Mouse (Mus musculus) thymus, adult 2 months (tissue): ENCODE measurements around the gene Gpr137b. TPM values are rescaled to one million over a fixed set of nuclear protein-coding genes. Genes with fewer than 3 reads are reported as not detected.
"Not testable (repeated sequence)": the region's sequence is repeated elsewhere in the genome, so short reads cannot be mapped to it uniquely, and the experiment has no call there.

Source experiments
- DNase-seq: peaks from one replicate; pipeline ENCODE4 v3.0.0; 2021
- H3K27ac ChIP-seq: fragments of 200-500 bp; 2 replicates; pipeline ENCODE4 v1.5.1; 2012; ENCODE audit warnings: low read length, control low read depth; ENCODE audit not compliant: control insufficient read depth, insufficient read depth
- H3K27me3 ChIP-seq: fragments of 200-500 bp; 2 replicates; pipeline ENCODE4 v1.6.1; 2012; ENCODE audit warnings: mild to moderate bottlenecking, low read length, moderate library complexity, mixed read lengths; ENCODE audit not compliant: control insufficient read depth, insufficient read depth
- H3K36me3 ChIP-seq: fragments of 200-500 bp; 2 replicates; pipeline ENCODE4 v1.6.1; 2012; ENCODE audit warnings: mild to moderate bottlenecking, low read length, moderate library complexity; ENCODE audit not compliant: control insufficient read depth, insufficient read depth
- H3K4me1 ChIP-seq: fragments of 200-500 bp; replicated peaks from 2 replicates; pipeline ENCODE4 v1.6.1; 2012; ENCODE audit warnings: low read length; ENCODE audit not compliant: control insufficient read depth, insufficient read depth
- H3K4me3 ChIP-seq: fragments of 200-500 bp; 2 replicates; pipeline ENCODE4 v1.5.1; 2012; ENCODE audit warnings: mild to moderate bottlenecking, low read length, control low read depth, moderate library complexity; ENCODE audit not compliant: control insufficient read depth, insufficient read depth
- CTCF ChIP-seq: fragments of 200-500 bp; IDR thresholded peaks from 2 replicates; pipeline ENCODE4 v1.5.1; 2012; ENCODE audit warnings: mild to moderate bottlenecking, control low read depth, low read length, moderate library complexity, borderline replicate concordance; ENCODE audit not compliant: control insufficient read depth, poor library complexity, insufficient read depth; ENCODE audit errors: extremely low read depth
- POLR2A ChIP-seq: fragments of 200-500 bp; IDR thresholded peaks from 2 replicates; pipeline ENCODE4 v1.6.1; 2012; ENCODE audit warnings: mild to moderate bottlenecking, low read length, control low read depth, moderate library complexity; ENCODE audit not compliant: control insufficient read depth, poor library complexity, insufficient read depth; ENCODE audit errors: extremely low read depth
- WGBS: fragments of 180-500 bp; shearing (Covaris S2); methylation state at CpG from one replicate; pipeline ENCODE4 v1.1.7; 2018; 5-methylcytosine and 5-hydroxymethylcytosine counted together
- polyA plus RNA-seq: library from polyadenylated mRNA; depleted of rRNA; stranded (reverse); fragments of >200 nt; gene quantifications from 2 replicates; pipeline ENCODE4 v1.2.3, GENCODE M21; 2012

Gene Gpr137b
- polyA plus RNA-seq, 1 experiment: 37.0 TPM

DNA sequence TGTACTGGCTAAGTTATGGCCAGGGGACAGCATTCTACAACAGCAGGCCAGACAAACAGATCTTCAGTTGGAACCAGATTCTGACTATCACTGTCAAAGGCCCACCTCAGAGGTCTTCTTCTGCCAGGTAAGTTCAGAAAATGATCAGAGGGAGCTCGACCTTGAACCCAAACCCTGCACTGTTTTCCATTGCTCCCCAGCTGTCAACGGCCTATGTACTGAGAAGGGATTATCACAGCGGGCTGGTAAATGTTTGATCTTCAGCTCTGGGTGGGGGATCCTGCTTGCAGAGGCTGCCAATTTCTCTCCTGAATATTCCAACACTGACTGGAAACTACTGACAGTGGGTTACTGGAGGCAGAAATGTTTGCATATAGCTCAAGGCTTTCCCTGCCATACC lies 20.4 kb upstream of the Gpr137b start:
- Histone ChIP-seq H3K36me3 (no peaks in the 10 kb centered on the region), H3K4me3 (no peak overlapping the region), H3K27me3 (no peaks in the 10 kb centered on the region), H3K27ac (no peak overlapping the region), H3K4me1 (no peaks in the 10 kb centered on the region)
- no peak for DNase-seq
- WGBS: 85% methylated on average over 3 of the region's 3 CpGs
- TF ChIP-seq POLR2A (no peak), CTCF (no peak)

DNA sequence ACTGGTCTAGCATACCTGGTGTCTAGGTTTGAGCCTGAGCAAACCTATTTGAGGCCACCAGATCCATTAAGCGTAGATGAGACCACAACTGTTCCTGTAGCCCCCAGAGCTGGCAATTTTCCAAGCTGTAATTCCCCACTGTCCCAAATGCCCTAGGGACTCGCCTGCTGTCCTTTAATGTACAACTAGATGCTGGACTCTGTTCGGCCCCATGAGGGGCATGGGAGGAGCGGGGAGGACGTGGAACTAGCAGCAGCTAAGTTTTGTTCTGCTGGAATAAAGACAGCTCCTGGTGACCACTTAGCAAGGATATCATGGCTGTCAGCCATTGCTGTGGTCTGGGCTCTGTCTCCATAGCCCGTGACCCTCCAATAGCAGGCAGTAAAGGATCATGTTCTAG lies 11.7 kb upstream of the Gpr137b start:
- H3K4me1 ChIP-seq, H3K4me3 ChIP-seq, DNase-seq, H3K27me3 ChIP-seq, H3K36me3 ChIP-seq, H3K27ac ChIP-seq: not testable (repeated sequence)
- no CpG with 5 or more reads among the region's 6 CpGs for WGBS

DNA sequence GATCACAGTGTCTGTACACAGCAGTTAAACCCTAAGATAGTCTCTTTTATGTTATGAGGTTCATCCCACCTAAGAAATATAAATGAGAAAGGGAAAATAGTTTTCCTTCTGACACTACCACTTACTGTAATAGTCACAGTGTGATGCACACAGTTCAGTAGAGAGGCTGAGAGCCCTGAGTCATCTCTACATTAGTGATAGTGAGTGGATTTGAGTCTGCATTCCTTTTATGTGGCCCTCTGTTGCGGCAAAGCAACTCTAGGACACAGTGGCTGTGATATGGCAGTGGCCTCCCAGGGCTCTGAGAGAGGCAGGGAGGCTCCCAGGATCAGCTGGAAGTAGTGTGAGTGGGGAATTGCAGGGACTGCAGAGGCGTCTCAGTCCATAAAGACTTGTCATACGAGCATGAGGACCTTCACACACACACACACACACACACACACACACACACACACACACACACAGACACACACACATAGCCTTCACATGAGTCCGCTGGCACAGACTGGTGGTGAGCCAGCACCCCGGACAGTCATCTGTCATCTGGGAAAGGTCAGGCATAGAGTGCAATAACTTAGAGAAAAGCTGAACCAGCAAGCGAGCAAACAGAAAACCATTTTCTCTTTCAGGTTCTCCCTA lies 10.8 kb upstream of the Gpr137b start:
- 85% methylated on average over 6 of the region's 6 CpGs for WGBS
- not testable (repeated sequence) for H3K4me3 ChIP-seq, H3K4me1 ChIP-seq, H3K36me3 ChIP-seq, H3K27me3 ChIP-seq, H3K27ac ChIP-seq, DNase-seq

GRCm38 (mm10) chr13:13403839-13404238 lies 10.0 kb upstream of the Gpr137b start:
- H3K27ac ChIP-seq, H3K27me3 ChIP-seq, DNase-seq, H3K36me3 ChIP-seq, H3K4me1 ChIP-seq, H3K4me3 ChIP-seq: not testable (repeated sequence)
- 76% methylated on average over 6 of the region's 6 CpGs for WGBS

DNA sequence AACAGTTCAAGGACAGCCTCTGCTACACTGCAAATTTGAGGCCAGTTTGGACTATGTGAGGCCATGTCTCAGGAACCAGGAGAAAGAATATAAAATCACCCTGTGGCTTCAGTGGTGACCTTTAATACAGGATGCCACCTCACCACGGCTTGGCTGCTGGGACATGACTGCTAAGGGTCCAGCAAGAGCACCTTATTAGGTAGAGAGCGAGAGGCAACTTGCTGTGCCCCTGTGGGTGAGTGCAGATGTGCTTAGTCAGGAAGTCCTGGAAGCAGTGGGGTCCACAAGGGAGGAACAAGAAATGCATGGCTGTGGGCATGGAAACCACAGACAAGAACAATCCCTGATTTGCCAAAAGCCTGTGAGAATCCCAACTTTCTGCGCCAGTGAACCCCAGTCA lies 9.6 kb upstream of the Gpr137b start:
- DNase-seq, H3K27me3 ChIP-seq, H3K27ac ChIP-seq, H3K4me3 ChIP-seq, H3K36me3 ChIP-seq, H3K4me1 ChIP-seq: not testable (repeated sequence)
- WGBS: 70% methylated on average over 3 of the region's 3 CpGs

- H3K27me3 ChIP-seq, H3K36me3 ChIP-seq, H3K27ac ChIP-seq, DNase-seq, H3K4me1 ChIP-seq, H3K4me3 ChIP-seq: not testable (repeated sequence)
- 92% methylated on average over 5 of the region's 5 CpGs for WGBS
Observed at GRCm38 (mm10) chr13:13402818-13403217, 9.0 kb upstream of the Gpr137b start.

DNA sequence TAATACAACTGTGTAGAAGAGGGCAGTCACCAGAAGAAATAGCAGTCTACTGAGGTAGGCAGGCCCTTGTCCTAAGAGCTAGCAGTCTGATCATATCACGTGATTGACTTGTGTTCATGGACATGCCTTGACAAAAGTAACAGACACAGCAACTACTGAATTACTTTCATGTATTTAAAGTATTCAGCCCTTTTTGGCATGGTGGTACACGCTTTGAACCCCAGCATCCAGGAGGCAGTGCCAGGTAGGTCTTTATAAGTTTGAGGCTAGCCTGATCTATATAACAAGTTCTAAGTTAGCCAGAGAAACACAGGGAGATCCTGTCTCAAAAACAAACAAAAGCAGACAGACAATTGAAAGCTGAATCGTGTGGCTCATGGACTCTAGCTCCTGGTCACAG lies 7.0 kb upstream of the Gpr137b start:
- not testable (repeated sequence) for H3K27ac ChIP-seq, H3K4me1 ChIP-seq, H3K27me3 ChIP-seq, DNase-seq, H3K4me3 ChIP-seq, H3K36me3 ChIP-seq
- 82% methylated on average over 3 of the region's 3 CpGs for whole genome bisulfite sequencing

DNA sequence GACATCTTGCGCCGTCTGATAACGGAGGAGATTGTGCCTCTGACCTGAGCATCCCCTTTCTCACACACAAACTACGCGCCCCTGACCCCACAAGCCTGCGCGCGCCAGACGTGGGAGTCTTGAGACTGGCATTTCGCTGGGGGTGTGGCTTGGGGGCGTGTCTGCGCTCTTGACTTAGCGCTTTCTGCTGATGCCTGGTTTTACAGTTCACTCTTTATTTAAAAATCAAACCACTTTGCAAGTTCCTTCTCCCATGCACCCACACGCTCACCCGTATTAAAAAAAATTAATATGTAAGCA lies 232 bp upstream of the Gpr137b start:
- not testable (repeated sequence) for H3K4me1 ChIP-seq, H3K27me3 ChIP-seq, H3K4me3 ChIP-seq, H3K27ac ChIP-seq, H3K36me3 ChIP-seq, DNase-seq
- whole genome bisulfite sequencing: 1% methylated on average over 15 of the region's 15 CpGs

- not testable (repeated sequence) for H3K4me1 ChIP-seq
- WGBS: 38% methylated on average over 1 of the region's 7 CpGs
Observed at GRCm38 (mm10) chr13:13378168-13378859, 15.5 kb downstream of the Gpr137b start.

More at GRCm38 (mm10) chr13:13378168-13378859, 15.5 kb downstream of the Gpr137b start:
- H3K27ac ChIP-seq, H3K4me3 ChIP-seq, DNase-seq, H3K36me3 ChIP-seq, H3K27me3 ChIP-seq: not testable (repeated sequence)
